Mouse (Mus musculus): ENCODE results near the gene Hccs. TPM values are rescaled to one million over a fixed set of nuclear protein-coding genes. Genes with fewer than 3 reads are reported as not detected.

Gene Hccs
- polyA plus RNA-seq, 1 experiment from 2014 or later = 17.6 TPM

DNA sequence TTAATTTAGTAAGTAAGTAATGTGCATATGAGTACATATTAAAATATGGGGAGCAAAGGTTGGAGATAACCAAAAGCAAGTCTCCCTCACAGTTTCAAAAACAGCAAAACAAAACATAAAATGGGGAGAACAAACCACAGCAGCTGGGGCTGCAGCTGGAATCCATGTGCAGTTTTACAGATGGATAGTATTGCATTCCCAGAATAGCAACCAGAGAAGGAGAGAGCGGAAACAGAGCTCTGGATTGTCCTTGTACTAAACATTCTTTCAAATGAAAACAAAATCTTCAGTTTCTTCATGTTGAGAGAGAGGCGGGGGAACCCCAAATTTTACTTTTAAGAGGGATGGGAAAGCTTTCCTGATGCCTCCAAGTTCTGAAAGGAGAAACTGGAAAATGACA is 58.0 kb downstream of the Hccs start:
- Histone ChIP-seq H3K4me3 (ENCODE audit: inconsistent target) (no peak overlapping the region), H3K79me2 (ENCODE audit: inconsistent target) (no peaks in the 10 kb centered on the region), H3K36me3 (ENCODE audit: inconsistent target) (no peaks in the 10 kb centered on the region), H3K27ac (no peak overlapping the region)
- WGBS (ENCODE audit: missing documents) = 85% methylated on average over 2 of the region's 2 CpGs

- Histone ChIP-seq H3K79me2 (ENCODE audit: inconsistent target) (no peaks in the 10 kb centered on the region), H3K4me3 (ENCODE audit: inconsistent target) (no peak overlapping the region), H3K27ac (no peak overlapping the region), H3K36me3 (ENCODE audit: inconsistent target) (no peaks in the 10 kb centered on the region)
- 64% methylated on average over 3 of the region's 3 CpGs for WGBS (ENCODE audit: missing documents)
Observed at GRCm38 (mm10) chrX:169261034-169261433, 59.1 kb downstream of the Hccs start.

- Histone ChIP-seq H3K36me3 (ENCODE audit: inconsistent target) (no peaks in the 10 kb centered on the region), H3K4me3 (ENCODE audit: inconsistent target) (no peak overlapping the region), H3K79me2 (ENCODE audit: inconsistent target) (no peaks in the 10 kb centered on the region), H3K27ac (no peak overlapping the region)
Observed at GRCm38 (mm10) chrX:169256741-169257140, 63.4 kb downstream of the Hccs start.

DNA sequence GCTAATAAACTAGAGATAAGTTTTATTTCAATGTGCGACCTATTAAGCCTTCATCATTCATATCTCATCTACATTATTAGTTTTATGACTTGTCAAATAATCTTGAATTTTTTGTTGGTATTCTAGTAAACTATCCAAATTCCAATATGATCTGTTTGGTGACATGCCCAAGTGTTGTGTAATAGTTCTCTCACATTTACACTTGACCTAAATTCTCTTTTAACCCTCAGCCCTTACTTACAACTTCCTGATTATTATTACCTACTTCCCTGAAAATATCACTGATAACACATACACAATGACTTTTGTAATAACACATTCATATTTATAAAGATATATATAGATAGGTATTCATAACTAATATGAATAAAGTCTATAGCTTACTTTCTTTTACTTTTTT is 64.3 kb downstream of the Hccs start:
- H3K36me3 ChIP-seq (ENCODE audit: inconsistent target) = no peaks in the 10 kb centered on the region
- no peak overlapping the region for H3K4me3 ChIP-seq (ENCODE audit: inconsistent target)
- 86% methylated on average over 1 of the region's 1 CpGs for WGBS (ENCODE audit: missing documents)
- no peaks in the 10 kb centered on the region for H3K79me2 ChIP-seq (ENCODE audit: inconsistent target)
- H3K27ac ChIP-seq = no peak overlapping the region

DNA sequence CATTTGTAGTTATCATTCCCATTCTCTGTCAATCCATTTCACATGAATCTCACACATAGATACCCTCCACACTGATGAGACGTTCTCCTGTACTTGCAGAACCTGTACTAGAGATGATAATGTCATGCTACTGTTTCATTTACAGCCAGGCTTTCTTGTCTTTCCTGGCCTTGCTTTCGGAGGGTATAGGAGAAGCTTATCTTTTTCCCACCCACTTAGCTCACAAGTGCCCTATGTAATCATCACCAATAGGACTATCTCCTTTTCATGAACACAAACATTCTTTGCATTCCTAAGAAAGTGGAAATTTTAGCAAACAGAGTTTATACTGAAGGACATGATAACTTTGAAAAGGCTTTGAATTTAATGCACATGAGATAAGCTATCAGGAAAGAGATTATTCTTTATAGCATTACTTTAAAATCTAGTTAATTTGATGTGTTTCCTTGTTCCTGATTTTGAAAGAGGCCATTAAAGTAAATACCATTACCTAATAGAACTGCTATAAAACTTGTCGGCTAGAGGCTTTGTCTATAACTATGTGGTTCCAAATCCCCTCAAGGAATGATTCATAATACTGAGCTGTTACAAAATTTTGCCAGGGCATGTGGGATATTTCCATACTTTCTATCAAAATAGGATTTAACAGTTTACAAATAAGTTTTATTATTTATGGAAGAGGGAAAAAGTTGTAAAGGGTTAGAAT is 97.7 kb downstream of the Hccs start:
- Histone ChIP-seq H3K36me3 (ENCODE audit: inconsistent target) (no peaks in the 10 kb centered on the region), H3K79me2 (ENCODE audit: inconsistent target) (no peaks in the 10 kb centered on the region), H3K4me3 (ENCODE audit: inconsistent target) (no peak overlapping the region), H3K27ac (no peak overlapping the region)
- 94% methylated on average over 3 of the region's 3 CpGs for WGBS (ENCODE audit: missing documents)

GRCm38 (mm10) chrX:169220064-169220463 is 100.1 kb downstream of the Hccs start:
- 59% methylated on average over 7 of the region's 8 CpGs for WGBS (ENCODE audit: missing documents)

DNA sequence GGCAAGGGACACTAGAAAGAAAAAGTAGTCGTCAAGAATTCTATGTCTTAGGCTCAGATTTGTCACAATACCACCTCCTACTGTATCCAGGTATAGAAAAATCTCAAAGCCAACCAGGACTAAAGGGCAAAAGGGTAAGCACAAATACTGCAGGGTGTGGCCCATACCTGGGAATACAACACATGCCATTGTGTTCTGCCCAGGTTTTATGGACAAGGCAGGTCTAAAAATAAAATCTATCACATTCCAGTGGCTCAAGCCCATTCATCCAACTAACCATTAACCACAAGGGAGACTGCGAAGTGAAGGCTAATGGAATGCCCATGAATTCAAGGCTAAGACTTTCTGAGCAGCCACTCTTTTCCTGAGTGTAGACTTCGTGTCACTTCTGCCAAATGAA is 110.2 kb downstream of the Hccs start:
- Histone ChIP-seq H3K79me2 (ENCODE audit: inconsistent target) (no peaks in the 10 kb centered on the region), H3K36me3 (ENCODE audit: inconsistent target) (no peaks in the 10 kb centered on the region), H3K27ac (no peak overlapping the region), H3K4me3 (ENCODE audit: inconsistent target) (no peak overlapping the region)
- 83% methylated on average over 3 of the region's 3 CpGs for WGBS (ENCODE audit: missing documents)

More at GRCm38 (mm10) chrX:169220064-169220463, 100.1 kb downstream of the Hccs start:
- no peaks in the 10 kb centered on the region for H3K36me3 ChIP-seq (ENCODE audit: inconsistent target)
- H3K4me3 ChIP-seq (ENCODE audit: inconsistent target) = no peak overlapping the region
- H3K27ac ChIP-seq = no peak overlapping the region
- H3K79me2 ChIP-seq (ENCODE audit: inconsistent target) = no peaks in the 10 kb centered on the region

Other genes starting within 250 kb of the Hccs start
- gene Amelx, start 133.2 kb downstream of the Hccs start, polyA plus RNA-seq (2018) = not detected in 3 replicates

Measured in macrophage (primary cell).